Mouse (Mus musculus): ENCODE measurements around the gene Rxfp2. TPM values are rescaled to one million over a fixed set of nuclear protein-coding genes. Genes with fewer than 3 reads are reported as not detected.

Rxfp2 gene
- total RNA-seq, 4 experiments from 2014 or later = not detected

GRCm38 (mm10) chr5:150036918-150037317, 18.4 kb downstream of the Rxfp2 start:
- no peak for DNase-seq (ENCODE audit: low spot score)

GRCm38 (mm10) chr5:150044533-150044932, 26.1 kb downstream of the Rxfp2 start:
- DNase-seq (ENCODE audit: low spot score) = no peak

DNA sequence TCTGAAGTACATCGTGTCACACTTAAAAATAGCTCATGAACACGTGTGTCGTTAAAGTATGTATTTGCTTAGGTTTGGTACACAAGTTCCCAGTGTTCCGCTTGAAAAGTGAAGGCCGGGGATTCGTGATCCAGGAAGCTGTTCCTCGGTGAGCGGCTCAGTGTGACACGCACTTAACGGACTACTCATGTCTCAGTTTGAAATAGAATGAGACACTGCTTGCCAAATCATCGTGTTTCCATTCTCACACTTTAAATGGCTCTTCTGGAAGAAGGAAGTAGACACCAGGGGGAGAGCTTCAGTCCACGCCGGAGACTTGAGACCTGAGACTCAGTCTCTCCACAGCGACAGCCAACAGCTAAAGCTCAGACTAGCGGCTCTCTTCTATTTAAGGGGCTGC, 28.0 kb downstream of the Rxfp2 start:
- DNase-seq (ENCODE audit: low spot score) = no peak

DNA sequence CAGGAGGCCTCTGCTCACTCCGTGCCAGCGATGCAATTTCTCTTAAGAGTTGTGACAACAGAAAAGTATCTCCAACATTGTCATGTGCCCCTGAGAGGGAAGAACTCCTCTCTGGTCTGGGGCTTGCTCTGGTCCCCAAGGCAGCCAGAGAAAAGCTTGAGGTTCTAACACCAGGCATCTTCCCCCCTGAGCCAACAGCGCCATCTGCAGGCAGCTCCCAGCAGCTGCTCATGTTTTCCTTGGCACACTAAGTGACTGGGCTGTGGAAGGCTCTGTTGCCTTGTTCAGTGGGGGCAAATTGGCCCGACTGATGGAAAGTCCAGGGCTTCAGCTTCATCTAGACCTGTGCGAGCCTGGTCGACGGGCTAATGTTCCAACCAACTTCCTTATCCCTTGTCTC, 31.5 kb downstream of the Rxfp2 start:
- DNase-seq (ENCODE audit: low spot score) = no peak

DNA sequence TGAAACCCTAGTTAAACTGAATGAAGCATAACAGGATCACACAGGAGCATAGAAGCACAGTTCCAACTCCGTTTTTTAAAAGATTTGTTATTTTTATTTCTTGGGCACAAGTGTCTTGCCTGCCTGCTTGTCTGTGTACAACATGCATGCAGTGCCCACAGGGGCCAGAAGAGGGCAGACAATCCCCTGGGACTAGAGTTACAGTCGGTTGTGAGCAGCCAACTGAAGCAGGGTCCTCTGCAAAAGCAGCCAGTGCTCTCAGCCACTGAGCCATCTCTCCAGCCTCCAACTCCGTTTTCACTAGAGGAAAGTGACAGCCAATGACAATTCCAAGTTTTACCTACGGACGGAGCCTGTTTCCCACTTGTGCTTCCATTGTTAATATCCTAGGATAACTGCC, 33.4 kb downstream of the Rxfp2 start:
- no peak for DNase-seq (ENCODE audit: low spot score)

DNA sequence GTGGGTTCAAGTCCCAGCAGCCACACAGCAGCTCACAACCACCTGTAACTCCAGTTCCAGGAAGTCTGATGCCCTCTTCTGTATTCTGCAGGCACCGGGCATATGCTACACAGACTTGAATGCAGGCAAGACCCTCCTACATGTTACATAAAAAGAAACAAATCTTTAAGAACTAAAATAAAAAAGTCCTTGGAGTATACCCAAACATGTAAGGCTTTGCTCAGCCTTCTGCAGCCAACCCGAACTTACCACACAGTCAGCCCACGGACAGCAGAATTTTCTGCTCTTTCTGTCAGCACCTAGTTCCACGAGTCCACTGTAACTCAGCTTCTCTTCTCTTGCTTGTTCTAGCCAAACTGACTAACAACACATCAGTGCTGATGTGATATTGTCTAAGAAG, 34.8 kb downstream of the Rxfp2 start:
- no peak for DNase-seq (ENCODE audit: low spot score)

GRCm38 (mm10) chr5:150053956-150054355, 35.5 kb downstream of the Rxfp2 start:
- no peak for DNase-seq (ENCODE audit: low spot score)

GRCm38 (mm10) chr5:150055322-150055721, 36.8 kb downstream of the Rxfp2 start:
- no peak for DNase-seq (ENCODE audit: low spot score)

GRCm38 (mm10) chr5:150056056-150056455, 37.6 kb downstream of the Rxfp2 start:
- no peak for DNase-seq (ENCODE audit: low spot score)

DNA sequence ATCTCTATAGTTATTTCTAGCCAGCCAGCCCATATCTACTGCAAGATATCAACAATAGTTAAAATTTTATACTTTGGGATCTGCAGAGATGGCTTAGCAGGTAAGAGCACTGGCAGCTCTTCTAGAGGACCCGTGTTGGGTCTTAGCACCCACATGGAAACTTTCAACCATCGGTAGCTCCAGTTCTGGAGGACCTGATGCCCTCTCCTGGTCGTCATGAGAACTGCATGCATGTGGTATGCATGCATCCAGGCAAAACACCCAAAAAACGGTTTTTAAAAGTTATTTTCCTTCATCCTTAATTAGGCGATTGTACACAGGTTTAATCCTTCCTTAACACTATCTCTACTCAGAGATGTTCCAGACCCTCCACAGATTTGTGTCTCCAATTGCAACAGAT, 40.4 kb downstream of the Rxfp2 start:
- no peak for DNase-seq (ENCODE audit: low spot score)

DNA sequence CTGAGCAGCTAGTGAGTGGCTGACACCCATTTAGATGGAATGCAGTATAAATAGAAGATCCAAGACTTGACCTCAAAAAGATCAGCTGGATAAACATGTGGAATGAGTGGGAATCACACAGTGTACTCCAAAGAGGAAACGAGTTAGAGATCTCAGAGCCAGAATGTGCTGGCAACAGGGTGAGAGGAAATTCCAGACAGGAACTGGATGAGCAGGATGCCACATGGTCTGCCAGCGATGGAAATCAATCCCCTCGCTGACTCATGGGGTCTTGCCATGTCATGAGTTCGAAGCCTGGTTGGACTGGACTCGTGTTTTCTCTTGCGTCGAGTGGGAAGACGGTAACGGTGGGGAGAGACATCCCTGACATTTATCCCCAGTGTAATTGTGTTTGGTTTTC, 41.0 kb downstream of the Rxfp2 start:
- DNase-seq (ENCODE audit: low spot score) = no peak

GRCm38 (mm10) chr5:150061086-150061485, 42.6 kb downstream of the Rxfp2 start:
- no peak for DNase-seq (ENCODE audit: low spot score)

GRCm38 (mm10) chr5:150064286-150064685, 45.8 kb downstream of the Rxfp2 start:
- no peak for DNase-seq (ENCODE audit: low spot score)

GRCm38 (mm10) chr5:150070086-150070485, 51.6 kb downstream of the Rxfp2 start:
- DNase-seq (ENCODE audit: low spot score) = no peak

GRCm38 (mm10) chr5:150071738-150072137, 53.3 kb downstream of the Rxfp2 start:
- no peak for DNase-seq (ENCODE audit: low spot score)

DNA sequence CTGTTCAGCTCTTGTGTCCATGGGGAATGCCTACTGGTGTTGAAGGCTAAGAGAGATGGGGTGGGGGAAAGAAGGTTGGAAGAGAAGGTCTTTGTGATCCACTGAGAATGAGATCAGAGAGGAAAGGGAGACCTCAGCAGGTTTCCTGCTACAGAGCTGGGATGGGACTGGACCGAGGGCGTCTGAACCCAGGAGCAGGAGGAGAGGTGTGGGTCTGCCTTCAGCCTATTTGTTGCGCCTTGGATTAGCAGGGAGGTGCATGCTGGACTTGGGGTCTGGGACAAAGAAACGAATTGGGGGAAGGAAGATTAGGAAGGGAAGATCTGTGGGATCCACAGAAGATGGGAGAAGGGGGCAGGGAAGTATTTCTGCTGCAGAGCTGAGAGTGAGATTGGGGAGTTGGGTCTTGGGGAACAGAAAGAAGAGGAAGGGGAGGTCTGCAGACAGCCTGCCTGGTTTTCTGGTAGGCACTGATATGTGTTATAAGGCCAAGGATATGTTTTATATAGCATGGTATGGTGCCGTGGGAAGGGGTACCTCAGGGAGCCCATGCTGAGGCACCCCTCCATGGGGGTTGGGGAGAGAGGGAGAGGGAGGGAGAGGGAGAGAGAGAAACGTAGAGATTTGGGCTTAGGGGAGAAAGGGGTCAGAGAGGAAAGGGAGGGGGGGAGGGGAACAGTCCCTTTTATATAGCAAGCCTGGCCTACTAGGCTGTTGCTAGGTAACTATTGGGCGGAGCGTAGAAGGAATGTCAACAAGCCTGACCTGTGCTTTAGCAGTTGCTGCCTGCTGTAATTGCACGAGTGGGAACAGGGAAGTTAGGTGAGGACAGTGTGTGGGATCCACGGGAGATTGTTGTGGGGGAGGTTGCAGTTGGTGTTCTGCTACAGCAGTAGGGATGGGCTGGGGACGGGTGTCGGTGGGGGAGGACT, 61.7 kb downstream of the Rxfp2 start:
- DNase-seq (ENCODE audit: low spot score) = no peak

DNA sequence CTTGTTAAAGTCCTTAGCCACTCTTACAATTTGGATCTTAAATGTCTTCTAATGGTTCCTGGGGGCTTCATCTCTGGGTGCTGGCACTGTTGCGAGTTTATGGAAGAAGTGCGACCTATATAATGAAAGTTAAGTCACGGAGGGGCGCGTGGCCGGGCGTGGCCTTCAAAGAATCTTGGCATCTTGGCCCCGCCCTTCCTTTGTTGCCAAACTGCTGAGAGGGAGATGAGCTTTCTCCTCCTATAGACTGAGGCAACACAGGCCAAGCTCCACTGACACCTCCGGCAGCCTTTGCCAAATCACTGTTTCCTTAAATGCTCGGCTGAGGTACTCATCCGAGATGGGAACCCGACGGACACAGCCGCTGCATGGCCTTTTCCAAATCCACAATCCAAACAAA, 64.2 kb downstream of the Rxfp2 start:
- no peak for DNase-seq (ENCODE audit: low spot score)

DNA sequence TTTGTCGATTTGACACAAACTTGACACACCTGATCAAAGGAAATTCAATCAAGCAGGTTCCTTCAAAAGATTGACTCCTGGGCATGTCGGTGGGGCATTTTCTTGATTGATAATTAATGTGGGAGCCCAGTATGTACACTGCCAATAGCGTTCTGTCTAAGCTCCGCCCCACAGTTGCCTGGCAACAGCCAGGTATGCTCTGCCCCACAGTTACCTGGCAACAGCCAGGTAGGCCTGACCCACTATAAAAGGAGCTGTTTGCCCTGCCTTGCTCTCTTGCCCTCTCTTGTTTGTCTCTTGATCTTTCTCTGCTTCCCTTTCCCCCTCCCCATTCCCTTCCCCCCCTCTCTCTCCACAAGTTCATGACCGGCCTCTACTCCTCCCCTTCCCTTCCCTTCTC, 64.7 kb downstream of the Rxfp2 start:
- DNase-seq (ENCODE audit: low spot score) = no peak

- DNase-seq (ENCODE audit: low spot score) = peak; percentile 33
Measured at GRCm38 (mm10) chr5:150097620-150098019, 79.1 kb downstream of the Rxfp2 start.

DNA sequence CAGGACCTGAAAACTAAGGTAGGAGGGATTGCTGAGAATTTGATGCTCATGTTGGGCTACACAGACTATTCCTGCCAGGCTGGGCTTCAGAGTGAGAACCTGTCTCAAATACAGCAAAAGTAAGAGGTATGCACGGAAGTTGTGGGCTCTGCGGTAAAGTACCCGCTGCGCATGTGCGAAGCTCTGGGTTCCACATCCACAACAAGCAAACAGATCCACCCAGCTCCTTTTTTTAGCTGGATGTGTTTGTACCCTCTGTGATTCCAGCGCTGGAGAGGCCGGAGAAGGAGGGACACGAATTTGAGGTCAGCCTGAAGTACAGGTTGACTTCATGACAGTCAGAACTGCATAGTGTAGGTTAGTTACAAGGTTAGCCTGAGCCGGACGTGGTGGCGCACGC, 80.3 kb downstream of the Rxfp2 start:
- DNase-seq (ENCODE audit: low spot score) = no peak

- no peak for DNase-seq (ENCODE audit: low spot score)
Measured at GRCm38 (mm10) chr5:150101789-150102188, 83.3 kb downstream of the Rxfp2 start.

GRCm38 (mm10) chr5:150106358-150106757, 87.9 kb downstream of the Rxfp2 start:
- no peak for DNase-seq (ENCODE audit: low spot score)

- DNase-seq (ENCODE audit: low spot score) = no peak
Measured at GRCm38 (mm10) chr5:150111236-150111635, 92.8 kb downstream of the Rxfp2 start.

GRCm38 (mm10) chr5:150114007-150114406, 95.5 kb downstream of the Rxfp2 start:
- DNase-seq (ENCODE audit: low spot score) = no peak
